Mouse (Mus musculus) gastrocnemius, adult 8-10 months (tissue): Measurements from ENCODE around the gene Tmprss6. TPM values are rescaled to one million over a fixed set of nuclear protein-coding genes. Genes with fewer than 3 reads are reported as not detected.

Experiments used
- total RNA-seq, 4 experiments: library from RNA; stranded (reverse); gene quantifications; 2 replicates each; pipeline ENCODE4 v1.2.4; 2022

The Tmprss6 gene
- total RNA-seq, 4 experiments from 2014 or later = 0.11 TPM; not detected in 3

Other genes with a start within 250 kb of the Tmprss6 start
- under 1 TPM in 3 of 4 experiments, not detected in 1; 0.24 to 0.94 (median 0.74) TPM for gene Ncf4, start 223.8 kb downstream of the Tmprss6 start, total RNA-seq
- gene Csf2rb2, start 162.9 kb downstream of the Tmprss6 start, total RNA-seq = under 1 TPM; 0.39 to 0.56 (median 0.43) TPM
- under 1 TPM; 0.41 to 0.99 (median 0.81) TPM for gene Csf2rb, start 142.9 kb downstream of the Tmprss6 start, total RNA-seq
- not detected for gene Tex33, start 72.7 kb downstream of the Tmprss6 start, total RNA-seq
- gene Tst, start 62.7 kb downstream of the Tmprss6 start, total RNA-seq = 10 to 100 TPM; 19.1 to 25.8 (median 22.3) TPM
- gene Mpst, start 62.2 kb downstream of the Tmprss6 start, total RNA-seq = 10 to 100 TPM; 58.9 to 65.3 (median 59.7) TPM
- 10 to 100 TPM in 1 of 4 experiments, 1 to 10 TPM in 3; 5.9 to 10.3 (median 8.2) TPM for gene Kctd17, start 40.1 kb downstream of the Tmprss6 start, total RNA-seq
- gene Il2rb, start 26.6 kb upstream of the Tmprss6 start, total RNA-seq = not detected
- 1 to 10 TPM in 3 of 4 experiments, under 1 TPM in 1; 0.82 to 2.9 (median 1.6) TPM for gene C1qtnf6, start 62.8 kb upstream of the Tmprss6 start, total RNA-seq
- gene Sstr3, start 76.1 kb upstream of the Tmprss6 start, total RNA-seq = not detected
- gene Rac2, start 104.1 kb upstream of the Tmprss6 start, total RNA-seq = 1 to 10 TPM in 2 of 4 experiments, not detected in 2; 1.1 to 1.3 TPM
- 1 to 10 TPM in 2 of 4 experiments, under 1 TPM in 2; 0.80 to 1.9 (median 1.1) TPM for gene Cyth4, start 128.4 kb upstream of the Tmprss6 start, total RNA-seq